Mouse (Mus musculus): ENCODE results near the gene Plch2. TPM values are rescaled to one million over a fixed set of nuclear protein-coding genes. Genes with fewer than 3 reads are reported as not detected.

Gene Plch2
- polyA plus RNA-seq, 1 experiment, result 4.2 TPM

DNA sequence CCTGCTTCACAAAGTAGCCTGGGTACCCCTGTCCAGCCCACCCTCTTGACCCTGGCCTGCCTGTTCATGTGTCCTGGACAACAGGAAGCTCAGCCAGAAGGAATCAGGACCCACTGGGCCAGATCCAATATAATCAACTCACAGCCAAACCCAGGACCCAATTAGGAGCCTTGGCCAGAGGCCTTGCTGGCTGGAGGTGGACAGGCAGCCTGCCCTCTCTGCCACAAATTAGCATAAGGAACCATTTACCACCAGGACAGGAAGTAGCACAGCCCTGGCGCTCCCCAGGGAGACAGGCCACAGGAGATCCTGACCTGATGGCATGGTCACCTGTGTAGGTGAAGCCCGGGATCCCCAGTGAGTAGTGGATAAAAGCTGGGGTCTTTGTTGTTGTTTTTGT, 44.5 kb downstream of the Plch2 start:
- H3K27ac ChIP-seq (ENCODE audit: insufficient read depth, low read length), result no peak overlapping the region
- no peaks in the 10 kb centered on the region for H3K27me3 ChIP-seq (ENCODE audit: control insufficient read depth, insufficient read depth, low read length, poor library complexity, severe bottlenecking)
- no peak for TF ChIP-seq POLR2A (IDR thresholded peaks at IDR 0.05; ENCODE audit: insufficient read depth, low read length)
- no peak for TF ChIP-seq CTCF (IDR thresholded peaks at IDR 0.05; ENCODE audit: low read depth, low read length)
- TF ChIP-seq EP300 (IDR thresholded peaks at IDR 0.05; ENCODE audit: insufficient read depth, low read depth, low read length), result no peak
- no peak overlapping the region for H3K4me3 ChIP-seq (ENCODE audit: low read depth, low read length)
- no peaks in the 10 kb centered on the region for H3K9me3 ChIP-seq (replicated peaks; ENCODE audit: control insufficient read depth, insufficient read depth, low read length, poor library complexity, severe bottlenecking)
- H3K4me1 ChIP-seq (ENCODE audit: control insufficient read depth, insufficient read depth, low read length), result no peaks in the 10 kb centered on the region
- H3K9ac ChIP-seq (ENCODE audit: low read depth, poor library complexity, severe bottlenecking), result no peak overlapping the region
- no peaks in the 10 kb centered on the region for H3K36me3 ChIP-seq (ENCODE audit: control insufficient read depth, insufficient read depth, low read length, poor library complexity, severe bottlenecking)

DNA sequence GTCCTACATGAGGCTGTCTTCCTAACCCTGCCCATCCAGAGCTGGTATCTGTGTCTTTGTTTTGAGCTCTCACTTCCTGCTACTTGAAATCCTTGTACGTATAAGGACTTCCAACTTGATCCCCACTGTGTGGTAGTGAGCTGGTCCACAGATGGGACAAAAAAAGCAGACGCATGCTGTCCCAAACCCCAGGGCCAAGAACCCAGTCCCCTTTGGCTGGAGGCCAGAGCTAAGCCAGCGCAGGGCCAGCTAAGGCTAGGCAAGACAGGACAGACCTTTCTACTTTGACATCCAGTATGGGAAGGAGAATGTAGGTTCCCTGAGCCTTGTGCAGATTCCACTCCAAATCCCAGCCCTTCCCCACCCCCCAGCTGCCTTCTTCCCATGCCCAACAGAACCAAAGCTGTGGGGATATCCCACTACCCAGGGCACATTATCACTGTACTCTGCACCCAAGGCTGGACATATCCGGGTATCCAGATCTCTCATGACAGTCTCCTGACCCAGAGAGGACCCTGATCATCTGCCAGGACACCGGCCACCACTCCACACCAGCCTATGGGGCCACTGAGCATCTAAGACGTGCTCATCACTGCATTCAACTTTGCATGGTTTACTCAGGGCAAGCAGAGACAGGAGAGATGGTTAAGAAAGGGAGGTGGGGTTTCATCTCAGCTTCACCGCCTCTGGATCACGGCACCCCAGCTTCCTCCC, 45.1 kb downstream of the Plch2 start:
- Histone ChIP-seq H3K4me1 (ENCODE audit: control insufficient read depth, insufficient read depth, low read length) (no peaks in the 10 kb centered on the region), H3K9me3 (replicated peaks; ENCODE audit: control insufficient read depth, insufficient read depth, low read length, poor library complexity, severe bottlenecking) (no peaks in the 10 kb centered on the region), H3K9ac (ENCODE audit: low read depth, poor library complexity, severe bottlenecking) (no peak overlapping the region), H3K4me3 (ENCODE audit: low read depth, low read length) (no peak overlapping the region), H3K27me3 (ENCODE audit: control insufficient read depth, insufficient read depth, low read length, poor library complexity, severe bottlenecking) (no peaks in the 10 kb centered on the region), H3K27ac (ENCODE audit: insufficient read depth, low read length) (no peak overlapping the region), H3K36me3 (ENCODE audit: control insufficient read depth, insufficient read depth, low read length, poor library complexity, severe bottlenecking) (no peaks in the 10 kb centered on the region)
- TF ChIP-seq EP300 (IDR thresholded peaks at IDR 0.05; ENCODE audit: insufficient read depth, low read depth, low read length) (no peak), POLR2A (IDR thresholded peaks at IDR 0.05; ENCODE audit: insufficient read depth, low read length) (no peak), CTCF (IDR thresholded peaks at IDR 0.05; ENCODE audit: low read depth, low read length) (no peak)

DNA sequence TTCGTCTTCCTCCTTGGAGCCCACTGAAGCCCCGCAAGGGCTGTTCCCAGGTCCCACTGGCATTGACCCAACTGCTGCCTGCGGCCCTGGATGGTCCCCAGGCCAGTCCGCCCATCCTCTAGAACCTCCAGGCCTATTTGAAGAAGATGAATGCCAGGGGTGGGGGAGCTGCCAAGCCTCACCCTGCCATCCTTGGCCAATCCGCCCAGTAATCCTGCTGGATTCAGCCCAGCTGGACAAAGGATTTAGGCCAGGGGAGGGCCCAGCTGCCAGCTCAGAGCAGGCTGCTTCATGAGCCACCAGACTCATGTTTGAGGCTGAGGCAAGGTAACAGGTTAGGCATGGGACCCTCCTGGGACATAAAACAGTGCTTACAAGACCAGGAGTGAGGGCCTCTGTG, 45.7 kb downstream of the Plch2 start:
- H3K4me3 ChIP-seq (ENCODE audit: low read depth, low read length), result no peak overlapping the region
- no peaks in the 10 kb centered on the region for H3K4me1 ChIP-seq (ENCODE audit: control insufficient read depth, insufficient read depth, low read length)
- no peaks in the 10 kb centered on the region for H3K9me3 ChIP-seq (replicated peaks; ENCODE audit: control insufficient read depth, insufficient read depth, low read length, poor library complexity, severe bottlenecking)
- no peak for TF ChIP-seq POLR2A (IDR thresholded peaks at IDR 0.05; ENCODE audit: insufficient read depth, low read length)
- TF ChIP-seq EP300 (IDR thresholded peaks at IDR 0.05; ENCODE audit: insufficient read depth, low read depth, low read length), result no peak
- no peak for TF ChIP-seq CTCF (IDR thresholded peaks at IDR 0.05; ENCODE audit: low read depth, low read length)
- H3K9ac ChIP-seq (ENCODE audit: low read depth, poor library complexity, severe bottlenecking), result no peak overlapping the region
- H3K27ac ChIP-seq (ENCODE audit: insufficient read depth, low read length), result no peak overlapping the region
- no peaks in the 10 kb centered on the region for H3K36me3 ChIP-seq (ENCODE audit: control insufficient read depth, insufficient read depth, low read length, poor library complexity, severe bottlenecking)
- no peaks in the 10 kb centered on the region for H3K27me3 ChIP-seq (ENCODE audit: control insufficient read depth, insufficient read depth, low read length, poor library complexity, severe bottlenecking)

DNA sequence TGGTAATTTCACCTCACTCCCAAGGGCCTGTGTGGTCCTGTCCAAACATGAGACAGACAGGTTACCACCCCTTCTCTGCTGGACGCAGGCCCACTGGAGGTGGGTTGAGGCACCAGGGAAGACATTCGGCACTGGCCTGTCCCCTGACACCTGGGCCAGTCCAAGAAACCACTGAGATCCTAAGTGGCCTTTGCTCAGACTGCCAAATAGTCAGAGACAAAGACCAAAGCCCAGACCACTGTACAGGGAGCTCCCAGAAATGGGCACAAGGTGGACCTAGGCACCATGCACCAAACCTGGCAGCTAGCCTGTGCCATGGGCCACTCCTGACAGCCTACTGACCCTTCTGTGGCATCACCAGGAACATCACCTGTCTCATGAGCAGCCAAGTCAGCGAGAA, 47.4 kb downstream of the Plch2 start:
- H3K9ac ChIP-seq (ENCODE audit: low read depth, poor library complexity, severe bottlenecking), result no peak overlapping the region
- no peaks in the 10 kb centered on the region for H3K4me1 ChIP-seq (ENCODE audit: control insufficient read depth, insufficient read depth, low read length)
- no peak overlapping the region for H3K27ac ChIP-seq (ENCODE audit: insufficient read depth, low read length)
- H3K4me3 ChIP-seq (ENCODE audit: low read depth, low read length), result no peak overlapping the region
- TF ChIP-seq CTCF (IDR thresholded peaks at IDR 0.05; ENCODE audit: low read depth, low read length), result no peak
- TF ChIP-seq POLR2A (IDR thresholded peaks at IDR 0.05; ENCODE audit: insufficient read depth, low read length), result no peak
- TF ChIP-seq EP300 (IDR thresholded peaks at IDR 0.05; ENCODE audit: insufficient read depth, low read depth, low read length), result no peak
- H3K36me3 ChIP-seq (ENCODE audit: control insufficient read depth, insufficient read depth, low read length, poor library complexity, severe bottlenecking), result no peaks in the 10 kb centered on the region
- no peaks in the 10 kb centered on the region for H3K27me3 ChIP-seq (ENCODE audit: control insufficient read depth, insufficient read depth, low read length, poor library complexity, severe bottlenecking)
- no peaks in the 10 kb centered on the region for H3K9me3 ChIP-seq (replicated peaks; ENCODE audit: control insufficient read depth, insufficient read depth, low read length, poor library complexity, severe bottlenecking)

DNA sequence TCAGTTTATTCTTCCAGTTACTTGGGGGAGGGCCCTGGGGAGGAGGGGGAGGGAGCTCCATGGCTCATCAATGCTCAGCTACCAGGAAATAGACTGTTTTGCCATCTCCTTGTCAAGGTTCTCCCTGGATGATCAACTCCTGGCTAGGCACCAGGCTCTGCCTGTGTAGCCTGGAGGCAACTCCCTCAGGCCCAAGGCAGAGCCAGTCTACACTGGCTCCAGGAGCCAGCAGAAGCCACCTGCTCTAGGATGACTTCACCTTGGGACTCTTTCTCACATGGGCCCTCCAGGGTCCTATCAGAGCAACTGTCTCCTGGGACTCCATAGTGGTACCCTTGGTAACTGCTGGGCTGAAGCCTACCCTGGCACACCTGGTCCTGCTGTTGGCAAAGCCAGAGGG, 48.5 kb downstream of the Plch2 start:
- no peak for TF ChIP-seq POLR2A (IDR thresholded peaks at IDR 0.05; ENCODE audit: insufficient read depth, low read length)
- Histone ChIP-seq H3K36me3 (ENCODE audit: control insufficient read depth, insufficient read depth, low read length, poor library complexity, severe bottlenecking) (no peaks in the 10 kb centered on the region), H3K4me1 (ENCODE audit: control insufficient read depth, insufficient read depth, low read length) (no peaks in the 10 kb centered on the region)

DNA sequence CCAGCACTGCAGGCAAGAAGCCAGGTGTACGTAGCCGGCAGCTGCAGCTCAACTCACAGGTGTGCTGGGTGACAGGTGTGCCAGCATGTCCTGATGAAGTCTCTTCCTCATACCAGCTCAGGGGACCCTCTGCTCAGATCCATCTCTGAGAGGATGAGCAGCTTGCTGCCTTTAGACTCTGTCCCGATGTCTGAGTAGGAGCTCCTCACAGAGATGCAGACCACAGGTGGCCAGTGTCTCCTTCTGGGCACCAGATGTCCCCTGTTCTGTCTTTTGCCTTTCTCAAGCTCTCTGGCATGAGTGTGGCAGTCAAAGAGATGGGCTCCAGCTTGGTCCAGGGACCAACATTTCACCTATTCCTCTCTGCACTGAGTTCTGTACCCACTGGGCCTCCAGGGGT, 48.9 kb downstream of the Plch2 start:
- Histone ChIP-seq H3K27me3 (ENCODE audit: control insufficient read depth, insufficient read depth, low read length, poor library complexity, severe bottlenecking) (no peaks in the 10 kb centered on the region), H3K9ac (ENCODE audit: low read depth, poor library complexity, severe bottlenecking) (no peak overlapping the region), H3K9me3 (replicated peaks; ENCODE audit: control insufficient read depth, insufficient read depth, low read length, poor library complexity, severe bottlenecking) (no peaks in the 10 kb centered on the region), H3K4me1 (ENCODE audit: control insufficient read depth, insufficient read depth, low read length) (no peaks in the 10 kb centered on the region), H3K36me3 (ENCODE audit: control insufficient read depth, insufficient read depth, low read length, poor library complexity, severe bottlenecking) (no peaks in the 10 kb centered on the region), H3K4me3 (ENCODE audit: low read depth, low read length) (no peak overlapping the region), H3K27ac (ENCODE audit: insufficient read depth, low read length) (no peak overlapping the region)
- TF ChIP-seq CTCF (IDR thresholded peaks at IDR 0.05; ENCODE audit: low read depth, low read length), result no peak
- TF ChIP-seq EP300 (IDR thresholded peaks at IDR 0.05; ENCODE audit: insufficient read depth, low read depth, low read length), result no peak
- TF ChIP-seq POLR2A (IDR thresholded peaks at IDR 0.05; ENCODE audit: insufficient read depth, low read length), result no peak

More for the DNA sequence above, 48.5 kb downstream of the Plch2 start:
- H3K27ac ChIP-seq (ENCODE audit: insufficient read depth, low read length), result no peak overlapping the region
- no peaks in the 10 kb centered on the region for H3K27me3 ChIP-seq (ENCODE audit: control insufficient read depth, insufficient read depth, low read length, poor library complexity, severe bottlenecking)
- no peak overlapping the region for H3K9ac ChIP-seq (ENCODE audit: low read depth, poor library complexity, severe bottlenecking)
- H3K4me3 ChIP-seq (ENCODE audit: low read depth, low read length), result no peak overlapping the region
- no peaks in the 10 kb centered on the region for H3K9me3 ChIP-seq (replicated peaks; ENCODE audit: control insufficient read depth, insufficient read depth, low read length, poor library complexity, severe bottlenecking)
